Mouse (Mus musculus) gastrocnemius, adult 8-10 months (tissue): ENCODE data around the gene P3h4. TPM values are rescaled to one million over a fixed set of nuclear protein-coding genes. Genes with fewer than 3 reads are reported as not detected.
"Not testable (repeated sequence)": the region's sequence is repeated elsewhere in the genome, so short reads cannot be mapped to it uniquely, and the experiment has no call there.

Source experiments
- DNase-seq, 2 experiments: peaks; one replicate each; pipeline ENCODE4 v3.0.0; 2022; ENCODE audit warnings: low spot score in 2 of 2
- microRNA-seq: library from miRNA; unstranded; fragments of <30 nt; microRNA quantifications from one replicate; pipeline ENCODE4 v1.2.0, GENCODE M21; 2022
- total RNA-seq, 4 experiments: library from RNA; stranded (reverse); gene quantifications; 2 replicates each; pipeline ENCODE4 v1.2.4; 2022

P3h4 gene
- total RNA-seq, 4 experiments from 2014 or later: 1.5 to 3.5 (median 2.3) TPM

- DNase-seq: peak; percentile 44 to 45
Measured at GRCm38 (mm10) chr11:100362209-100362978, 52.2 kb downstream of the P3h4 start.

- not testable (repeated sequence) for DNase-seq
Measured at GRCm38 (mm10) chr11:100361059-100361458, 53.6 kb downstream of the P3h4 start.

- no peak for DNase-seq
Measured at GRCm38 (mm10) chr11:100360175-100360574, 54.5 kb downstream of the P3h4 start.

Small RNA genes lying within 50 kb of the gene (microRNA-seq; reads per million reads assigned to microRNA genes)
- gene Gm27374: not detected

Other genes starting within 250 kb of the P3h4 start
- gene Krt9, start 221.6 kb downstream of the P3h4 start, total RNA-seq: not detected
- not detected for gene Krt14, start 207.3 kb downstream of the P3h4 start, total RNA-seq
- not detected for gene Krt16, start 165.9 kb downstream of the P3h4 start, total RNA-seq
- not detected for gene Krt17, start 153.8 kb downstream of the P3h4 start, total RNA-seq
- gene Krt42, start 145.0 kb downstream of the P3h4 start, total RNA-seq: not detected
- gene Eif1, start 95.0 kb downstream of the P3h4 start, total RNA-seq: 1,000 to 10,000 TPM; 1,612 to 1,857 (median 1,692) TPM
- not detected for gene Gast, start 80.4 kb downstream of the P3h4 start, total RNA-seq
- gene Hap1, start 58.7 kb downstream of the P3h4 start, total RNA-seq: under 1 TPM in 2 of 4 experiments, not detected in 2; 0.16 TPM
- gene Jup, start 17.1 kb downstream of the P3h4 start, total RNA-seq: 10 to 100 TPM; 52.8 to 86.6 (median 56.6) TPM
- 1 to 10 TPM; 1.1 to 3.3 (median 2.9) TPM for gene Fkbp10, start 861 bp upstream of the P3h4 start, total RNA-seq
- gene Nt5c3b, start 27.0 kb upstream of the P3h4 start, total RNA-seq: 1 to 10 TPM; 6.2 to 8.4 (median 7.7) TPM
- under 1 TPM; 0.13 to 0.39 (median 0.33) TPM for gene Klhl10, start 27.1 kb upstream of the P3h4 start, total RNA-seq
- gene Klhl11, start 57.9 kb upstream of the P3h4 start, total RNA-seq: 1 to 10 TPM; 2.6 to 4.1 (median 3.0) TPM
- 1 to 10 TPM; 6.9 to 8.5 (median 8.0) TPM for gene Acly, start 113.2 kb upstream of the P3h4 start, total RNA-seq
- under 1 TPM; 0.09 to 0.51 (median 0.24) TPM for gene Ttc25, start 130.8 kb upstream of the P3h4 start, total RNA-seq
- 1 to 10 TPM; 2.3 to 5.5 (median 4.2) TPM for gene Cnp, start 160.1 kb upstream of the P3h4 start, total RNA-seq
- gene Nkiras2, start 204.4 kb upstream of the P3h4 start, total RNA-seq: 10 to 100 TPM; 18.1 to 18.9 (median 18.6) TPM
- 100 to 1,000 TPM in 2 of 4 experiments, 10 to 100 TPM in 2; 79.4 to 106 (median 95.5) TPM for gene Dnajc7, start 205.3 kb upstream of the P3h4 start, total RNA-seq